Mouse (Mus musculus): ENCODE data around the gene Gm11596. TPM values are rescaled to one million over a fixed set of nuclear protein-coding genes. Genes with fewer than 3 reads are reported as not detected.

Gene Gm11596
- polyA plus RNA-seq, 1 experiment: not detected

Other genes starting within 250 kb of the Gm11596 start
- gene Krtap3-3, start 242.6 kb downstream of the Gm11596 start, polyA plus RNA-seq (2012; ENCODE audit: insufficient read depth, insufficient read length, missing spikeins): not detected in 2 replicates
- not detected in 2 replicates for gene Krtap3-2, start 236.6 kb downstream of the Gm11596 start, polyA plus RNA-seq (2012; ENCODE audit: insufficient read depth, insufficient read length, missing spikeins)
- gene Gm11939, start 234.0 kb downstream of the Gm11596 start, polyA plus RNA-seq (2012; ENCODE audit: insufficient read depth, insufficient read length, missing spikeins): not detected in 2 replicates
- not detected in 2 replicates for gene Krtap3-1, start 226.8 kb downstream of the Gm11596 start, polyA plus RNA-seq (2012; ENCODE audit: insufficient read depth, insufficient read length, missing spikeins)
- not detected in 2 replicates for gene Krtap1-5, start 212.5 kb downstream of the Gm11596 start, polyA plus RNA-seq (2012; ENCODE audit: insufficient read depth, insufficient read length, missing spikeins)
- not detected in 2 replicates for gene Krtap1-4, start 209.8 kb downstream of the Gm11596 start, polyA plus RNA-seq (2012; ENCODE audit: insufficient read depth, insufficient read length, missing spikeins)
- not detected in 2 replicates for gene Krtap1-3, start 202.1 kb downstream of the Gm11596 start, polyA plus RNA-seq (2012; ENCODE audit: insufficient read depth, insufficient read length, missing spikeins)
- not detected in 2 replicates for gene Krtap9-3, start 195.4 kb downstream of the Gm11596 start, polyA plus RNA-seq (2012; ENCODE audit: insufficient read depth, insufficient read length, missing spikeins)
- not detected in 2 replicates for gene Gm11938, start 190.2 kb downstream of the Gm11596 start, polyA plus RNA-seq (2012; ENCODE audit: insufficient read depth, insufficient read length, missing spikeins)
- not detected in 2 replicates for gene Gm11937, start 183.3 kb downstream of the Gm11596 start, polyA plus RNA-seq (2012; ENCODE audit: insufficient read depth, insufficient read length, missing spikeins)
- not detected in 2 replicates for gene Krtap2-4, start 178.6 kb downstream of the Gm11596 start, polyA plus RNA-seq (2012; ENCODE audit: insufficient read depth, insufficient read length, missing spikeins)
- gene Gm11562, start 173.0 kb downstream of the Gm11596 start, polyA plus RNA-seq (2012; ENCODE audit: insufficient read depth, insufficient read length, missing spikeins): not detected in 2 replicates
- not detected in 2 replicates for gene Krtap4-1, start 165.2 kb downstream of the Gm11596 start, polyA plus RNA-seq (2012; ENCODE audit: insufficient read depth, insufficient read length, missing spikeins)
- not detected in 2 replicates for gene Krtap4-2, start 158.4 kb downstream of the Gm11596 start, polyA plus RNA-seq (2012; ENCODE audit: insufficient read depth, insufficient read length, missing spikeins)
- not detected in 2 replicates for gene Krtap4-7, start 149.4 kb downstream of the Gm11596 start, polyA plus RNA-seq (2012; ENCODE audit: insufficient read depth, insufficient read length, missing spikeins)
- not detected in 2 replicates for gene Gm11555, start 143.2 kb downstream of the Gm11596 start, polyA plus RNA-seq (2012; ENCODE audit: insufficient read depth, insufficient read length, missing spikeins)
- gene Gm11563, start 134.5 kb downstream of the Gm11596 start, polyA plus RNA-seq (2012; ENCODE audit: insufficient read depth, insufficient read length, missing spikeins): not detected in 2 replicates
- gene Krtap4-6, start 127.5 kb downstream of the Gm11596 start, polyA plus RNA-seq (2012; ENCODE audit: insufficient read depth, insufficient read length, missing spikeins): not detected in 2 replicates
- not detected in 2 replicates for gene Gm14190, start 102.7 kb downstream of the Gm11596 start, polyA plus RNA-seq (2012; ENCODE audit: insufficient read depth, insufficient read length, missing spikeins)
- not detected in 2 replicates for gene Gm14180, start 59.2 kb downstream of the Gm11596 start, polyA plus RNA-seq (2012; ENCODE audit: insufficient read depth, insufficient read length, missing spikeins)
- gene Gm11595, start 20.6 kb downstream of the Gm11596 start, polyA plus RNA-seq (2012; ENCODE audit: insufficient read depth, insufficient read length, missing spikeins): not detected in 2 replicates
- not detected in 2 replicates for gene Krtap4-8, start 12.8 kb downstream of the Gm11596 start, polyA plus RNA-seq (2012; ENCODE audit: insufficient read depth, insufficient read length, missing spikeins)
- gene Krtap4-9, start 8.3 kb downstream of the Gm11596 start, polyA plus RNA-seq (2012; ENCODE audit: insufficient read depth, insufficient read length, missing spikeins): not detected in 2 replicates
- not detected in 2 replicates for gene Gm11569, start 5.5 kb upstream of the Gm11596 start, polyA plus RNA-seq (2012; ENCODE audit: insufficient read depth, insufficient read length, missing spikeins)
- not detected in 2 replicates for gene Gm11554, start 11.0 kb upstream of the Gm11596 start, polyA plus RNA-seq (2012; ENCODE audit: insufficient read depth, insufficient read length, missing spikeins)
- not detected in 2 replicates for gene Krtap4-13, start 16.4 kb upstream of the Gm11596 start, polyA plus RNA-seq (2012; ENCODE audit: insufficient read depth, insufficient read length, missing spikeins)
- not detected in 2 replicates for gene Gm11564, start 22.2 kb upstream of the Gm11596 start, polyA plus RNA-seq (2012; ENCODE audit: insufficient read depth, insufficient read length, missing spikeins)
- not detected in 2 replicates for gene 2300003K06Rik, start 44.6 kb upstream of the Gm11596 start, polyA plus RNA-seq (2012; ENCODE audit: insufficient read depth, insufficient read length, missing spikeins)
- not detected in 2 replicates for gene Krtap4-16, start 58.1 kb upstream of the Gm11596 start, polyA plus RNA-seq (2012; ENCODE audit: insufficient read depth, insufficient read length, missing spikeins)
- gene Gm11568, start 64.5 kb upstream of the Gm11596 start, polyA plus RNA-seq (2012; ENCODE audit: insufficient read depth, insufficient read length, missing spikeins): not detected in 2 replicates
- not detected in 2 replicates for gene Gm11559, start 71.0 kb upstream of the Gm11596 start, polyA plus RNA-seq (2012; ENCODE audit: insufficient read depth, insufficient read length, missing spikeins)
- not detected in 2 replicates for gene Krtap9-1, start 79.9 kb upstream of the Gm11596 start, polyA plus RNA-seq (2012; ENCODE audit: insufficient read depth, insufficient read length, missing spikeins)
- gene Gm11567, start 85.7 kb upstream of the Gm11596 start, polyA plus RNA-seq (2012; ENCODE audit: insufficient read depth, insufficient read length, missing spikeins): not detected in 2 replicates
- not detected in 2 replicates for gene Krtap31-1, start 114.5 kb upstream of the Gm11596 start, polyA plus RNA-seq (2012; ENCODE audit: insufficient read depth, insufficient read length, missing spikeins)
- not detected in 2 replicates for gene Gm11565, start 121.3 kb upstream of the Gm11596 start, polyA plus RNA-seq (2012; ENCODE audit: insufficient read depth, insufficient read length, missing spikeins)
- gene Krtap31-2, start 142.8 kb upstream of the Gm11596 start, polyA plus RNA-seq (2012; ENCODE audit: insufficient read depth, insufficient read length, missing spikeins): not detected in 2 replicates
- not detected in 2 replicates for gene Krtap9-5, start 155.0 kb upstream of the Gm11596 start, polyA plus RNA-seq (2012; ENCODE audit: insufficient read depth, insufficient read length, missing spikeins)
- gene Krtap29-1, start 185.6 kb upstream of the Gm11596 start, polyA plus RNA-seq (2012; ENCODE audit: insufficient read depth, insufficient read length, missing spikeins): not detected in 2 replicates
- gene Krtap16-1, start 193.1 kb upstream of the Gm11596 start, polyA plus RNA-seq (2012; ENCODE audit: insufficient read depth, insufficient read length, missing spikeins): not detected in 2 replicates
- not detected in 2 replicates for gene Krtap17-1, start 200.5 kb upstream of the Gm11596 start, polyA plus RNA-seq (2012; ENCODE audit: insufficient read depth, insufficient read length, missing spikeins)
- not detected in 2 replicates for gene Krt33a, start 222.7 kb upstream of the Gm11596 start, polyA plus RNA-seq (2012; ENCODE audit: insufficient read depth, insufficient read length, missing spikeins)
- gene Krt33b, start 236.4 kb upstream of the Gm11596 start, polyA plus RNA-seq (2012; ENCODE audit: insufficient read depth, insufficient read length, missing spikeins): not detected in 2 replicates
- gene Krt34, start 248.1 kb upstream of the Gm11596 start, polyA plus RNA-seq (2012; ENCODE audit: insufficient read depth, insufficient read length, missing spikeins): not detected in 2 replicates